Mouse (Mus musculus): ENCODE data around the gene Spaca4. TPM values are rescaled to one million over a fixed set of nuclear protein-coding genes. Genes with fewer than 3 reads are reported as not detected.

Spaca4 gene
- total and polyA plus RNA-seq, 3 experiments = not detected

DNA sequence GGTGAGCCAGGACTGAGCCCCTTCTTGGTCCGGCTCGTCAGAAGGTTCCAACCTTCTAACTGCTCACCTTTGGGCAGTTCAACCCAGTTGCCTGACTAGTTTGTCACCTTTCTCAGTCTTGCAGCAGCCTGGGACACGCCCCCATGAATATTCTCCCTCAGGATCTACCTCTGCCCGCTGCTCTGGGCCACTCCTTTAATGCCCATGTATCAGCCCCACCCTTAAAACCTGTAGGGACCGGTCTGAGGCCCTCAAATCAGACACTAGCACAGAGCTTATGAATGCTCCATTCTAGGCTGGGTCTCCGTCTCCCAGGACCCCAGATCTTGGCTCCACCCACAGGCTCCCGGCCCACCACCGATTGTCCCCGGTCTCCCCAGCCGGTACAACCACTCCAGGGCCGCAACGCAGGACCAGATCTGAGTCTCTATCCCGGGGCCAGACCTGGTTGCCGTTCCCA is 11.0 kb downstream of the Spaca4 start:
- TF ChIP-seq POLR2A (IDR thresholded peaks at IDR 0.05; ENCODE audit: insufficient read depth, low read depth, low read length) = no peak
- TF ChIP-seq EP300 (IDR thresholded peaks at IDR 0.05; ENCODE audit: insufficient read depth, low read depth, low read length) = no peak
- no peak for TF ChIP-seq CTCF (IDR thresholded peaks at IDR 0.05)
- Histone ChIP-seq H3K27me3 (ENCODE audit: control insufficient read depth, insufficient read depth, low read length) (no peaks in the 10 kb centered on the region), H3K4me3 (peak overlapping the region; percentile 92), H3K36me3 (ENCODE audit: control insufficient read depth, insufficient read depth, low read length) (peaks cover 12% of the 10 kb centered on the region), H3K4me1 (ENCODE audit: control insufficient read depth, insufficient read depth, low read length) (peaks cover 14% of the 10 kb centered on the region), H3K27ac (peak overlapping the region; percentile 78), H3K79me2 (replicated peaks; ENCODE audit: control insufficient read depth, insufficient read depth, low read length) (no peaks in the 10 kb centered on the region; the same call in 1 of the 2 replicates), H3K9ac (ENCODE audit: low read depth, low read length) (peak overlapping the region; percentile 84)
- 9% methylated on average over 14 of the region's 14 CpGs for WGBS
- no peak for DNase-seq
- intact Hi-C loops (cut with DNase I) = loop anchor here (5.0 to 10.0 kb wide), 2 partner anchors 208 to 970 kb away; partner anchors contain the start of genes Ccdc114, Emp3 and Vrk3

DNA sequence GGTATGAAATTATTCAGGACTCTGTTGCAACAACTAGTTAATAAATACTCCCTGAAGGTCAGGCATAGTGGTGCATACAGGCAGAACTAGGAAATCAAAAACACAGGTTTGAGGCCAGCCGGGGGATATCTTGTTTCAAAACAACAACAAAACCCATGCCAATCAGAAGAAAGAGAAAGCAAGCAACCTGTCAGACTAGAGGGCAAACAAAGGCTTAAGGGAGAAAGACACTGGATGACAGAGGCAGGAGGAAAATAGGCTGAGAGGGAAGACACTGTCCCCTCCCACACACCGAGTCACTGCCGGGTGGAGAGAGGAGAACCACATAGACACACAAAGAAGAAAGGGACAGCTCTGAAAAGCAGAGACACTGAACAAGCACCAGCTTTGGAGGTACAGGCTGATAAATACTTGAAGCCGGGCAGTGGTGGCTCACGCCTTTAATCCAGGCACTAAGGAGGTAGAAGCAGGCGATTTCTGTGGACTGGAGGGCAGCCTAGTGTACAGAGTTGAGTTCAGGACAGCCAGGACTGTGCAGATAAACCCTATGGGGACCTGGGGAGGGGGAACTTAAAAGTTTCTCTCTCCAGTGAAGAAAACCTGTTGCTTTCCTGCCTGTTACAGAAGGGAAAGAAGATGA is 11.6 kb downstream of the Spaca4 start:
- H3K27me3 ChIP-seq (ENCODE audit: control insufficient read depth, insufficient read depth, low read length) = no peaks in the 10 kb centered on the region
- peaks cover 17% of the 10 kb centered on the region for H3K36me3 ChIP-seq (ENCODE audit: control insufficient read depth, insufficient read depth, low read length)
- TF ChIP-seq POLR2A (IDR thresholded peaks at IDR 0.05; ENCODE audit: insufficient read depth, low read depth, low read length) (no peak), CTCF (IDR thresholded peaks at IDR 0.05) (no peak), EP300 (IDR thresholded peaks at IDR 0.05; ENCODE audit: insufficient read depth, low read depth, low read length) (no peak)
- intact Hi-C loops (cut with DNase I) = loop anchor here (10.0 kb wide), 1 partner anchor 969 kb away; the partner anchor contains the start of gene Vrk3
- H3K27ac ChIP-seq = peak overlapping the region; percentile 78; the same call in 1 of the 2 replicates
- peaks cover 17% of the 10 kb centered on the region for H3K4me1 ChIP-seq (ENCODE audit: control insufficient read depth, insufficient read depth, low read length)
- WGBS = 61% methylated on average over 6 of the region's 6 CpGs
- no peak overlapping the region for H3K9ac ChIP-seq (ENCODE audit: low read depth, low read length)
- H3K4me3 ChIP-seq = peak overlapping the region; percentile 92
- DNase-seq = no peak
- H3K79me2 ChIP-seq (replicated peaks; ENCODE audit: control insufficient read depth, insufficient read depth, low read length) = no peaks in the 10 kb centered on the region; the same call in 1 of the 2 replicates

DNA sequence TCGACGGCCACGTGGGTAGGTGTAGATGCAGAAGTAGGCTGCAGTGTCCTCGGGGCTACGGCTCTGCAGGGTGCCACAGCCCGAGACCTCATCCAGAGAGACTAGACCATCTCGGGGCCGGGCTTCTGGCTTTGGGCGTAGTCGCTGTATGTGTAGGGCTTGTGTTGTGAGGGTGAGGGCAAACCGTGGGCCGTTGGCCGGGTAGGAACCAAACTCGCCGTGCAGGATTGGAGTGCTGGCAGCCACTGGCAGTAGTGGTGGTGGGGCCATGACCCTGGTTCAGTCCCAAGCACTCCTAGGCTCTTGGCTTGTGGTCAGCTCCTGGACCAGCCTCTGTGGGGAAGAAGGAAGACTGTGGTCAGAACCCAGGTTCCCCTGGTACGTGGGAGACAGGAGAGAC is 12.2 kb downstream of the Spaca4 start:
- H3K27me3 ChIP-seq (ENCODE audit: control insufficient read depth, insufficient read depth, low read length) = no peaks in the 10 kb centered on the region
- no peak overlapping the region for H3K27ac ChIP-seq
- intact Hi-C loops (cut with DNase I) = loop anchor here (10.0 kb wide), 1 partner anchor 969 kb away; the partner anchor contains the start of gene Vrk3
- peaks cover 21% of the 10 kb centered on the region for H3K36me3 ChIP-seq (ENCODE audit: control insufficient read depth, insufficient read depth, low read length)
- 91% methylated on average over 16 of the region's 16 CpGs for WGBS
- H3K4me3 ChIP-seq = no peak overlapping the region
- TF ChIP-seq CTCF (IDR thresholded peaks at IDR 0.05) = no peak
- 0 out of 2 replicates have a peak, but pooled peaks have one; percentile 10 for TF ChIP-seq POLR2A (IDR thresholded peaks at IDR 0.05; ENCODE audit: insufficient read depth, low read depth, low read length)
- no peaks in the 10 kb centered on the region; the same call in 1 of the 2 replicates for H3K79me2 ChIP-seq (replicated peaks; ENCODE audit: control insufficient read depth, insufficient read depth, low read length)
- no peak overlapping the region for H3K9ac ChIP-seq (ENCODE audit: low read depth, low read length)
- peaks cover 18% of the 10 kb centered on the region for H3K4me1 ChIP-seq (ENCODE audit: control insufficient read depth, insufficient read depth, low read length)
- no peak for DNase-seq

DNA sequence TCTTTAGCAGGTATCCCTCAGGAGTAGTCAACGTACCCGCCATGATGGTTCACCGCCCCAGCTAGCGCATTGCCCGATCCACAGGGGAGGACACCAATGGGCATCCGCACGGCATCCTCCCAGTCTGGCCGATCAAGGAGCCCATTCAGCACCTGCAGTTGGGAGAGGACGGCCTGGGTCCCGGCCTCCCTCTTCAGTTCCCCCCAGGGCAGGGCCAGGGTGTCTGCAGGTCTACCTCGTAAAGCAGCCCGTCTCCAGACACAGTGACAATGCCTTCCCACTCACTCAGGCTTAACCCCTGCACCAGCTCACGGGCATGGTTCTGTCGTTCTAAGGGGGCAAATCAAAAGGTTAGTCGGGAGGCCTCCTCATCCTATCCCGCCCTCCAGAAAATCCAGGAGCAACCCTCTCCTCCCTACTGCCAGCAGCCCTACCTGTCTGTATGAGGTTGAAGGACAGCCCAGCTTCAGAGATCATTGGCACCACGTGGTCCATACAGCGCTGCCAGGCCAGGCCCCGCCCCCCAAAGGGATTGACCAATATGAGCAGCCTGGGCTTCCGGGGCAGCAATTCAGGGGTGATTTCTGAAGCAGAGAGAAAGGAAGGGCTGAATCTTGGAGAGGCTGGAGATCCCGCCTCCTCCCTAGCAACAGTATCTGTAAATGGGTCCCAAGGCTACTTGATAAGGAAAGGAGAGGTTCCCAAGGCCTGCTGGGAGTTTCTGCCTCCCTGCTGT is 13.4 kb downstream of the Spaca4 start:
- TF ChIP-seq EP300 (IDR thresholded peaks at IDR 0.05; ENCODE audit: insufficient read depth, low read depth, low read length) = 0 out of 2 replicates have a peak, but pooled peaks have one; percentile 6
- TF ChIP-seq POLR2A (IDR thresholded peaks at IDR 0.05; ENCODE audit: insufficient read depth, low read depth, low read length) = peak; percentile 31; the same call in 1 of the 2 replicates
- no peak for TF ChIP-seq CTCF (IDR thresholded peaks at IDR 0.05)
- Histone ChIP-seq H3K4me1 (ENCODE audit: control insufficient read depth, insufficient read depth, low read length) (peaks cover 23% of the 10 kb centered on the region), H3K36me3 (ENCODE audit: control insufficient read depth, insufficient read depth, low read length) (peaks cover 26% of the 10 kb centered on the region), H3K27ac (no peak overlapping the region; the same call in 1 of the 2 replicates), H3K9ac (ENCODE audit: low read depth, low read length) (no peak overlapping the region), H3K27me3 (ENCODE audit: control insufficient read depth, insufficient read depth, low read length) (no peaks in the 10 kb centered on the region), H3K79me2 (replicated peaks; ENCODE audit: control insufficient read depth, insufficient read depth, low read length) (no peaks in the 10 kb centered on the region; the same call in 1 of the 2 replicates), H3K4me3 (no peak overlapping the region)
- intact Hi-C loops (cut with DNase I) = loop anchor here (10.0 kb wide), 1 partner anchor 967 kb away; the partner anchor contains the start of gene Vrk3
- 83% methylated on average over 21 of the region's 21 CpGs for WGBS
- DNase-seq = peak; percentile 51 to 69

DNA sequence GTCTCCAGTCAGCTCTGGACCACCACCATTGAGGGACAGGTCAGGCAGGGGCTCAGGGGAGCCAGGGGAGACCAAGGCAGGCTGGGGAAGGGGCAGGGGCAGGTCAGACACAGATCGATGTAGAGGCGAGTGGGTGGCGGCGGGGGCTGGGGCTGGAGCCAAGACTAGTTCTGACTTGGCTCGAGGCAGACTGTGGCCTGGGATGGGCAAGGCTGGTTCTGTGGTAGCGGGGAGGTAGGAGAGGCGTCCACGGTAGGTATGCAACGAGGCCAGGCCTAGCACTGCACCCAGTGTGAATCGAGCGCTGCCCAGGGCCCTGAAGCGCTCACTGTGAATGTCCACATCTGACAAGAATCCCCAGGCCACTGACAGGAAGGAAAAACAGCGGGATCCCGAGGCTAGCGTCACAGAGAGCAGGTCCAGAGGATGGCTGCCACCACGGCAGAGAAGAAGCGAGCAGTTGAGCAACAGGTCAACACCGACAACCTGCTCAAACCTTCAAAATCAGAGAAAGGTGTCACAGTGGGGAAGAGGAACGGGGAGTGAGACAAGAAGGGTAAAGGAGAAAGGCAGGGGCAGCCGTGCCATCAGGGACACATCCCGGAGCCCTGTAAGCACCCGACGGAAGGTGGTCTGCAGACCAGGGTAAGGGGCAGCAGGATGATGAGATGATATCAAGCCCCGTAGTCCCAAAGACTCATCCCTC is 14.1 kb downstream of the Spaca4 start:
- intact Hi-C loops (cut with DNase I) = loop anchor here (10.0 kb wide), 1 partner anchor 967 kb away; the partner anchor contains the start of gene Vrk3
- 78% methylated on average over 24 of the region's 24 CpGs for WGBS
- TF ChIP-seq EP300 (IDR thresholded peaks at IDR 0.05; ENCODE audit: insufficient read depth, low read depth, low read length) (peak; percentile 42; the same call in 1 of the 2 replicates), CTCF (IDR thresholded peaks at IDR 0.05) (no peak), POLR2A (IDR thresholded peaks at IDR 0.05; ENCODE audit: insufficient read depth, low read depth, low read length) (peak; percentile 57)
- peak in 1 of 2 experiments; percentile 31 for DNase-seq
- Histone ChIP-seq H3K27ac (no peak overlapping the region), H3K9ac (ENCODE audit: low read depth, low read length) (no peak overlapping the region), H3K27me3 (ENCODE audit: control insufficient read depth, insufficient read depth, low read length) (no peaks in the 10 kb centered on the region), H3K4me1 (ENCODE audit: control insufficient read depth, insufficient read depth, low read length) (peaks cover 21% of the 10 kb centered on the region), H3K79me2 (replicated peaks; ENCODE audit: control insufficient read depth, insufficient read depth, low read length) (no peaks in the 10 kb centered on the region; the same call in 1 of the 2 replicates), H3K4me3 (no peak overlapping the region), H3K36me3 (ENCODE audit: control insufficient read depth, insufficient read depth, low read length) (peaks cover 26% of the 10 kb centered on the region)

Data from heart, adult 2 months (tissue).